Mouse (Mus musculus): ENCODE results near the gene Etnk1. TPM values are rescaled to one million over a fixed set of nuclear protein-coding genes. Genes with fewer than 3 reads are reported as not detected.

Etnk1 gene
- polyA plus RNA-seq, 1 experiment from 2014 or later = 7.4 TPM

- Histone ChIP-seq H3K36me3 (replicated peaks) (no peaks in the 10 kb centered on the region), H3K9me3 (replicated peaks) (no peaks in the 10 kb centered on the region), H3K27ac (replicated peaks) (no peak overlapping the region), H3K4me2 (no peak overlapping the region), H3K27me3 (no peaks in the 10 kb centered on the region), H3K4me1 (replicated peaks) (no peaks in the 10 kb centered on the region), H3K9ac (no peak overlapping the region), H3K4me3 (replicated peaks) (no peak overlapping the region)
- ATAC-seq (ENCODE audit: insufficient read depth) = no peak
- 60% methylated on average over 18 of the region's 18 CpGs for WGBS (ENCODE audit: insufficient replicate concordance)
Observed at GRCm38 (mm10) chr6:143259870-143260559, 93.0 kb downstream of the Etnk1 start.

- Histone ChIP-seq H3K9me3 (replicated peaks) (no peaks in the 10 kb centered on the region), H3K4me3 (replicated peaks) (no peak overlapping the region), H3K36me3 (replicated peaks) (no peaks in the 10 kb centered on the region), H3K27ac (replicated peaks) (no peak overlapping the region), H3K9ac (no peak overlapping the region), H3K27me3 (no peaks in the 10 kb centered on the region), H3K4me1 (replicated peaks) (no peaks in the 10 kb centered on the region), H3K4me2 (no peak overlapping the region)
- no peak for ATAC-seq (ENCODE audit: insufficient read depth)
- WGBS (ENCODE audit: insufficient replicate concordance) = 76% methylated on average over 14 of the region's 14 CpGs
Observed at GRCm38 (mm10) chr6:143260560-143261288, 93.7 kb downstream of the Etnk1 start.

- Histone ChIP-seq H3K4me3 (replicated peaks) (no peak overlapping the region), H3K9ac (no peak overlapping the region), H3K9me3 (replicated peaks) (no peaks in the 10 kb centered on the region), H3K27ac (replicated peaks) (no peak overlapping the region), H3K36me3 (replicated peaks) (no peaks in the 10 kb centered on the region), H3K4me2 (no peak overlapping the region), H3K4me1 (replicated peaks) (no peaks in the 10 kb centered on the region), H3K27me3 (no peaks in the 10 kb centered on the region)
- 66% methylated on average over 8 of the region's 8 CpGs for WGBS (ENCODE audit: insufficient replicate concordance)
- ATAC-seq (ENCODE audit: insufficient read depth) = no peak
Observed at GRCm38 (mm10) chr6:143261289-143261665, 94.3 kb downstream of the Etnk1 start.

DNA sequence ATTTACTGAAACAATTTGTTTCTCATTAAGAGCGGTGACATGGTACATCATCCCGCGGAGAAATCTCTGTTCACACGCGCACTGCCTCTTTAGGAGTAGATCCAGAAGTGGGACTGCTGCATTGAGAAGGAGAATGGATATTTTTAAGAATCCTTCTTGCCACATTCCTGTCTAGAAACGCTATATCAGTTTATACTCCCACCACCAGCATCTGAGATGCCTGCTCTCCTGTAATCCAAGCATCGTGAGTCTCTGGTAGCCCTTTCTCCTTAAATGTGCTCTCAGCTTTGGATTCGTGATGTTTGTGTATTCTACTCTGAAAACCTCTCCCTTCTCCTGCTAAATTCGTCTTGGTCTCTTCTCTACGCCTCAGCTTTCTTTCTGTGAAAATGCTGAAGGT lies 98.5 kb downstream of the Etnk1 start:
- ATAC-seq (ENCODE audit: insufficient read depth) = no peak
- H3K36me3 ChIP-seq (replicated peaks) = no peaks in the 10 kb centered on the region
- H3K27ac ChIP-seq (replicated peaks) = no peak overlapping the region
- H3K9ac ChIP-seq = no peak overlapping the region
- 65% methylated on average over 10 of the region's 10 CpGs for WGBS (ENCODE audit: insufficient replicate concordance)
- no peak overlapping the region for H3K4me2 ChIP-seq
- no peaks in the 10 kb centered on the region for H3K27me3 ChIP-seq
- H3K4me1 ChIP-seq (replicated peaks) = no peaks in the 10 kb centered on the region
- H3K4me3 ChIP-seq (replicated peaks) = no peak overlapping the region
- no peaks in the 10 kb centered on the region for H3K9me3 ChIP-seq (replicated peaks)

DNA sequence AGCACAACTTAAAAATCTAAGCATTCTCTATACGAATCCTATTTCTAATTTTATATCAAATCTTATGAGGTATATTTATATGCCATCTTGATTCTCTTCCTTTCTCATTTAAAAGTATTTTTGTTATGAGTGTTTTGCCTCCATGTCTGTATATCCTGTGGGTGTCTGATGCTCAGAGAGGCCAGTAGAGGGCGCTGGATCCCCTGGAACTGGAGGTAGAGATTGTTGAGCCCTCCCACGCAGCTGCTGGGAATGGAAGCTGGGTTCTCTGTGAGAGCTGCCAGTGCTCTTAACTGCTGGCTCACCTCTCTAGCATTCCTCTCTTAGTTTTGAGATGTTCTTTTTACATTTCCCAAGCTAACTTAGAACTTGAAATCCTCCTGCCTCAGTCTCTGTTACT lies 112.2 kb downstream of the Etnk1 start:
- no peak for ATAC-seq (ENCODE audit: insufficient read depth)
- H3K27ac ChIP-seq (replicated peaks) = no peak overlapping the region
- H3K36me3 ChIP-seq (replicated peaks) = no peaks in the 10 kb centered on the region
- H3K27me3 ChIP-seq = no peaks in the 10 kb centered on the region
- H3K4me2 ChIP-seq = no peak overlapping the region
- no peaks in the 10 kb centered on the region for H3K9me3 ChIP-seq (replicated peaks)
- no peak overlapping the region for H3K4me3 ChIP-seq (replicated peaks)
- WGBS (ENCODE audit: insufficient replicate concordance) = 29% methylated on average over 3 of the region's 3 CpGs
- no peaks in the 10 kb centered on the region for H3K4me1 ChIP-seq (replicated peaks)
- H3K9ac ChIP-seq = no peak overlapping the region

Other genes starting within 250 kb of the Etnk1 start
- 0.08 and 0.18 TPM in 2 replicates for gene St8sia1, start 202.8 kb upstream of the Etnk1 start, polyA plus RNA-seq (2015; fragmentation: Nextera tagmentation; extraction: Ambion mirVana)
- gene C2cd5, start 67.1 kb upstream of the Etnk1 start, polyA plus RNA-seq (2015; fragmentation: Nextera tagmentation; extraction: Ambion mirVana) = 17.8 TPM in 2 replicates

All from liver, embryonic 15.5 days (tissue).